Comparison of ENCODE assay signal across 8 mouse cellular contexts in genomic region chr7:28808221-28808941, GRCm38 (mm10). TPM values are rescaled to one million over a fixed set of nuclear protein-coding genes. Genes with fewer than 3 reads are reported as not detected.
A peak's percentile ranks its signal among the peaks of the same experiment; 100 is the strongest.
DNase-seq lines count a peak whose midpoint lies in the region; ATAC-seq lines count a peak whose summit lies in the region.

TSS of gene Hnrnpl (plus strand) at chr7:28808541.

- DNase-seq in ovary, postnatal 14 days (ENCODE audit: low spot score): peak; percentile 67
- no peak for DNase-seq in ovary, postnatal 10 days (ENCODE audit: low spot score)
- peak; percentile 71 to 81 for DNase-seq in adrenal gland, postnatal 36 days
- peak in 1 of 2 experiments; percentile 49 for DNase-seq in gastrocnemius, adult 8-10 months (ENCODE audit: low spot score in 2 of 2)
- no peak for DNase-seq in limb, embryonic 10.5 days (ENCODE audit: low spot score)
- peak; percentile 97 for DNase-seq in midbrain, embryonic 11.5 days (ENCODE audit: low spot score, missing footprints)
- DNase-seq in thymus, postnatal 4 days: peak; percentile 64

- ATAC-seq in hindbrain, embryonic 16.5 days: peak; percentile 16; the same call in 1 of the 2 replicates
- ATAC-seq in midbrain, embryonic 11.5 days (ENCODE audit: low FRiP score): peak; percentile 23

- H3K36me3 ChIP-seq in hindbrain, embryonic 16.5 days (ENCODE audit: control insufficient read depth, insufficient read depth, low read length): peaks cover 4% of the 10 kb centered on the region
- H3K36me3 ChIP-seq in limb, embryonic 10.5 days: peaks cover 17% of the 10 kb centered on the region
- H3K36me3 ChIP-seq in midbrain, embryonic 11.5 days (ENCODE audit: control insufficient read depth, insufficient read depth, low read length): peaks cover 7% of the 10 kb centered on the region

- 4% methylated on average over 34 of the region's 35 CpGs for WGBS in hindbrain, embryonic 16.5 days
- WGBS in limb, embryonic 10.5 days: 5% methylated on average over 35 of the region's 35 CpGs
- 3% methylated on average over 35 of the region's 35 CpGs for WGBS in midbrain, embryonic 11.5 days

- H3K9me3 ChIP-seq in hindbrain, embryonic 16.5 days (ENCODE audit: control insufficient read depth, low read length): no peaks in the 10 kb centered on the region
- no peaks in the 10 kb centered on the region for H3K9me3 ChIP-seq in limb, embryonic 10.5 days (replicated peaks)
- no peaks in the 10 kb centered on the region for H3K9me3 ChIP-seq in midbrain, embryonic 11.5 days (ENCODE audit: control insufficient read depth, low read length)

- peak within 1 kb of the TSS; percentile 99 for H3K4me2 ChIP-seq in hindbrain, embryonic 16.5 days (ENCODE audit: low read length)
- H3K4me2 ChIP-seq in midbrain, embryonic 11.5 days: peak within 1 kb of the TSS; percentile 92

- peak within 1 kb of the TSS; percentile 97 for H3K9ac ChIP-seq in hindbrain, embryonic 16.5 days (ENCODE audit: low read depth, low read length)
- H3K9ac ChIP-seq in midbrain, embryonic 11.5 days (ENCODE audit: low read length): peak within 1 kb of the TSS; percentile 91

- H3K27ac ChIP-seq in hindbrain, embryonic 16.5 days (ENCODE audit: low read depth, low read length): peak within 1 kb of the TSS; percentile 100
- peak within 1 kb of the TSS; percentile 100 for H3K27ac ChIP-seq in limb, embryonic 10.5 days
- H3K27ac ChIP-seq in midbrain, embryonic 11.5 days (ENCODE audit: low read depth, low read length): peak within 1 kb of the TSS; percentile 99

- peak within 1 kb of the TSS; percentile 88 for H3K4me3 ChIP-seq in hindbrain, embryonic 16.5 days (ENCODE audit: low read length)
- peak within 1 kb of the TSS; percentile 87 for H3K4me3 ChIP-seq in limb, embryonic 10.5 days
- H3K4me3 ChIP-seq in midbrain, embryonic 11.5 days (ENCODE audit: low read depth, low read length): peak within 1 kb of the TSS; percentile 75

- peaks cover 22% of the 10 kb centered on the region for H3K4me1 ChIP-seq in hindbrain, embryonic 16.5 days (ENCODE audit: control insufficient read depth, insufficient read depth, low read depth, low read length)
- H3K4me1 ChIP-seq in limb, embryonic 10.5 days: peaks cover 46% of the 10 kb centered on the region
- peaks cover 23% of the 10 kb centered on the region for H3K4me1 ChIP-seq in midbrain, embryonic 11.5 days (ENCODE audit: control insufficient read depth, insufficient read depth, low read length)

- no peaks in the 10 kb centered on the region for H3K27me3 ChIP-seq in hindbrain, embryonic 16.5 days (replicated peaks; ENCODE audit: control insufficient read depth, insufficient read depth, low read length)
- H3K27me3 ChIP-seq in limb, embryonic 10.5 days (ENCODE audit: low read depth, poor library complexity, severe bottlenecking): no peaks in the 10 kb centered on the region
- H3K27me3 ChIP-seq in midbrain, embryonic 11.5 days (ENCODE audit: control insufficient read depth, insufficient read depth, low read length): no peaks in the 10 kb centered on the region

RNA-seq across cellular contexts. Expression of gene Hnrnpl, which starts in this region (rescaled TPM):
- total RNA-seq in adrenal gland, postnatal 36 days (2021): 100 to 1,000 TPM; 415 to 420 TPM
- total RNA-seq in gastrocnemius, adult 8-10 months (2022): 100 to 1,000 TPM; 105 to 116 (median 109) TPM
- 117 and 127 TPM in 2 replicates for polyA plus RNA-seq in hindbrain, embryonic 16.5 days (2015; fragmentation: Nextera tagmentation; extraction: Ambion mirVana)
- 335 and 336 TPM in 2 replicates for polyA plus RNA-seq in limb, embryonic 10.5 days (2016; fragmentation: Nextera tagmentation; extraction: Ambion mirVana)
- polyA plus RNA-seq in midbrain, embryonic 11.5 days (2014; fragmentation: Nextera tagmentation; extraction: Ambion mirVana): 331 and 342 TPM in 2 replicates

Comparison
In these comparisons a context has a peak if more than half of its experiments do, and no peak if none do; other contexts are left out.
1. DNase-seq: peak in ovary, postnatal 14 days (single experiment), adrenal gland, postnatal 36 days (2 of 2), midbrain, embryonic 11.5 days (single experiment) and thymus, postnatal 4 days (single experiment); none in ovary, postnatal 10 days (single experiment) and limb, embryonic 10.5 days (single experiment).
2. Peak in every context shown above with its lines, with median percentiles within 50 percentile points of each other: H3K27ac ChIP-seq and H3K4me3 ChIP-seq.